Mouse (Mus musculus) bone marrow macrophage, adult 2 months (primary cell): Measurements from ENCODE around the gene Oxa1l. TPM values are rescaled to one million over a fixed set of nuclear protein-coding genes. Genes with fewer than 3 reads are reported as not detected.

ENCODE experiments used
- H3K27ac ChIP-seq: 2 replicates; pipeline ENCODE4 v1.5.1; 2012; ENCODE audit warnings: low read depth, low read length; ENCODE audit not compliant: insufficient read depth
- H3K4me1 ChIP-seq: 2 replicates; pipeline ENCODE4 v1.6.1; 2012; ENCODE audit warnings: low read length; ENCODE audit not compliant: control insufficient read depth, insufficient read depth
- H3K4me3 ChIP-seq: 2 replicates; pipeline ENCODE4 v1.5.1; 2012; ENCODE audit warnings: mild to moderate bottlenecking, low read length, moderate library complexity; ENCODE audit not compliant: insufficient read depth
- CTCF ChIP-seq: IDR thresholded peaks from 2 replicates; pipeline ENCODE4 v1.5.1; 2012; ENCODE audit warnings: low read depth, mild to moderate bottlenecking, low read length, moderate library complexity
- POLR2A ChIP-seq: IDR thresholded peaks from 2 replicates; pipeline ENCODE4 v1.6.1; 2012; ENCODE audit warnings: mild to moderate bottlenecking, low read depth, low read length, borderline replicate concordance
- polyA plus RNA-seq: library from polyadenylated mRNA; stranded (reverse); fragments of >200 nt; gene quantifications from 2 replicates; pipeline ENCODE4 v1.2.4, GENCODE M21; 2012; ENCODE audit not compliant: missing spikeins, insufficient read depth, insufficient read length

The Oxa1l gene
- polyA plus RNA-seq, 1 experiment = 93.1 TPM

- no peaks in the 10 kb centered on the region for H3K4me1 ChIP-seq
- H3K27ac ChIP-seq = no peak overlapping the region
- TF ChIP-seq POLR2A (no peak), CTCF (no peak)
- H3K4me3 ChIP-seq = no peak overlapping the region
Measured at GRCm38 (mm10) chr14:54370595-54370994, 10.0 kb downstream of the Oxa1l start.

DNA sequence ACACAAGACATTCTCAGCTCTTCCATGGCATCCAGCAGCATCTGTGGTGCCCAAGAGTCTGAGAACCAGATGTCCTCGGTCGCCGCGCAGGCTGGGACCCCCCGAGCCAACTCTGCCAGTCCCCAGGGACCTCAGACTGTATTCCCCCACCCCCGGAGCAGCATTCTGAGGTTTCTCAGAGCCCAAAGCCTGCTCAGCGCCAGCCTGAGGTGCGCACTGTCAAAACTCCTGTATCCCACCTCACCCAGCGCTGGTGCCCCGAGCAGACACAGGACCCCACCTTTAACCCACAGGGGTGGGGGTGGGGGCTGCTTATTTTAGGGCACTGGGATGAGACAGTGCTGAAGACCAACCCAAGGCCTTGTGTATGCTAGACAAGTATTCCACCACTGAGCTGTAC is 10.8 kb downstream of the Oxa1l start:
- Histone ChIP-seq H3K4me3 (no peak overlapping the region), H3K27ac (no peak overlapping the region), H3K4me1 (no peaks in the 10 kb centered on the region)
- no peak for TF ChIP-seq POLR2A
- no peak for TF ChIP-seq CTCF

- TF ChIP-seq POLR2A = no peak
- Histone ChIP-seq H3K27ac (no peak overlapping the region), H3K4me3 (no peak overlapping the region), H3K4me1 (no peaks in the 10 kb centered on the region)
Measured at GRCm38 (mm10) chr14:54372923-54373322, 12.3 kb downstream of the Oxa1l start.

- no peak overlapping the region for H3K4me3 ChIP-seq
- H3K4me1 ChIP-seq = no peaks in the 10 kb centered on the region
- TF ChIP-seq POLR2A = no peak
- peak; percentile 21; the same call in 1 of the 2 replicates for TF ChIP-seq CTCF
- no peak overlapping the region for H3K27ac ChIP-seq
Measured at GRCm38 (mm10) chr14:54375916-54376315, 15.3 kb downstream of the Oxa1l start.

DNA sequence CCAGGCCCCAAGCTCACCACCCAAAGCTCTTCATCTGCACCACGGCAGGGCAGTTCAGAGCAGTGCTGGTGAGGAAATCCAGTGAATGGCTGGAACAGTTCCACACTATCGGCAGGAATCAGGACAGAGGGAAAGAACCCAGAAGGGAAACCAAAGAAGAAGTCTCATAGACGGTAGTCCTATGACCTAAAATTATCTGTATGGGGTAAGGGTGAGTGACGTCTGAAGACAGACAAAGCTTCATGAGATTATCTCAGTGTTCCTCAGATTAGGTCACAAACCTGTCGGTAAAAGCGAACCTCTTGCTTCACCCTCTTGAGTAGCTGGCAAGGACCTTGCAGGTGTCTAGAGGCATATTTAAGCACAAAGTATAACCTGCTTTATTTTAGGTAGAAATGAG is 16.5 kb downstream of the Oxa1l start:
- TF ChIP-seq CTCF (no peak), POLR2A (no peak)

DNA sequence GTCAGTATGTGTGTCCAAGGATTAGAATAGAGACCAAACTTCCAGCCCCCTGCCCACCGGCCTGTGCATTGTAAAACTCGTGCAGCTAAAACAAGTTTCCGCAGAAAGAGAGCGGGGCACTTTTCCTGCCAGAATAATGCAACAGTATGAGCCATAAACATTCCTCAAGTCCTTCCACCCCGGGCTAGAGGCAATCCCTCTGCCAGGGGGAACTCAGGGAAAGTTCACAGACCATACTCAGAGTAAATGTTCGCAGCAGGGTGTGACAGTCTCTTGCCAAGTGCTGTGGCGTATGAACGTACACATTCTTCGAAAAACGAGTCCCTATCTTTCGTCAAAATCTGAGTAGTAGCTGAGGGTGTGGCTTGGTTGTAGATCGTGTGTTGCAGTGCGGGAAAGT is 18.9 kb downstream of the Oxa1l start:
- peaks cover 18% of the 10 kb centered on the region for H3K4me1 ChIP-seq
- no peak overlapping the region for H3K4me3 ChIP-seq
- no peak for TF ChIP-seq CTCF
- TF ChIP-seq POLR2A = no peak
- no peak overlapping the region for H3K27ac ChIP-seq

More for the DNA sequence above, 16.5 kb downstream of the Oxa1l start:
- Histone ChIP-seq H3K4me1 (peaks cover 2% of the 10 kb centered on the region), H3K27ac (no peak overlapping the region), H3K4me3 (no peak overlapping the region)

GRCm38 (mm10) chr14:54380616-54381015 is 20.0 kb downstream of the Oxa1l start:
- H3K27ac ChIP-seq = no peak overlapping the region
- H3K4me3 ChIP-seq = no peak overlapping the region
- peaks cover 18% of the 10 kb centered on the region for H3K4me1 ChIP-seq
- no peak for TF ChIP-seq POLR2A

- H3K4me3 ChIP-seq = no peak overlapping the region
- TF ChIP-seq CTCF = no peak
- no peak for TF ChIP-seq POLR2A
- H3K27ac ChIP-seq = no peak overlapping the region
- peaks cover 18% of the 10 kb centered on the region for H3K4me1 ChIP-seq
Measured at GRCm38 (mm10) chr14:54381816-54382215, 21.2 kb downstream of the Oxa1l start.

DNA sequence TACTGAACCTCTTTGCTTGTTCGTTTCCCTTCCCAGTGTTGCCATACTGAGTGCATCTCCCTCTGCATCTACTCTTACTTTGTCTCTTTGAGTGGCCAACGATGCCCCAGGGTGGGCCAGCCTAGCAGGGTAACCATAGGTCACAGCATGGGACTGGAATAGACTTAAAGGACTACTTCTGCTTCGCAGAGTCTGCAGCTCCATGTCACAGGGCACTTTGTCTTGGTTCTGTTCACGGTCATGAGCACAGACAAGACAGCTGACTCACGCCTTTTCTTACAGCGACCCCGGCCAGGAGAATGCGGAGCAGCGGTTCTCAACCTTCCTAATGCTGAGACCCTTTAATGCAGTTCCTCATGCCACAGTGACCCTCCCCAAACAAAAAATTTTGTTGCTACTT is 22.0 kb downstream of the Oxa1l start:
- Histone ChIP-seq H3K4me1 (peaks cover 18% of the 10 kb centered on the region), H3K4me3 (no peak overlapping the region), H3K27ac (peak overlapping the region; percentile 44; the same call in 1 of the 2 replicates)
- TF ChIP-seq CTCF (no peak), POLR2A (no peak)

- peaks cover 18% of the 10 kb centered on the region for H3K4me1 ChIP-seq
- no peak overlapping the region for H3K4me3 ChIP-seq
- TF ChIP-seq CTCF (no peak), POLR2A (no peak)
- peak overlapping the region; percentile 44 for H3K27ac ChIP-seq
Measured at GRCm38 (mm10) chr14:54383355-54383771, 22.7 kb downstream of the Oxa1l start.

DNA sequence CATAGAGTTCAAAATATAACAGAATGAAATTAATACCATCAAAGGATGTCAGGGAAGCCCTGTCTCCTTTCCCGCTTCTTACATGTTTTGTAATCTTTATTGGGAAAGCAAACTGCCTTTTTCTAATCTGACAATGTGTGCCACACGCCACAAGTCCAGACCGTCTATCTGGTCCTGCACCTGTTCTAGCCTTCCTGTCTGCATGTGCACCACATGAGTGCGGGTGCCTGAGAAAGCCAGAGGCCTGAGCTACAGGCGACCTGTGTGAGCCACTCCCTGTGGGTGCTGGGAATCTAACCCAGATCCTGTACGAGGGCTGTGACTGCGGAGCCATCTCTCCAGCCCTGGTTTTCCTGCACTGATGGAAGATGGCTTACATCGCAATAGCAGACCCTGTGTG is 23.8 kb downstream of the Oxa1l start:
- H3K27ac ChIP-seq = no peak overlapping the region
- TF ChIP-seq CTCF = no peak
- no peak for TF ChIP-seq POLR2A
- H3K4me3 ChIP-seq = no peak overlapping the region
- peaks cover 18% of the 10 kb centered on the region for H3K4me1 ChIP-seq
